Mouse (Mus musculus) layer of hippocampus, adult 2 months (tissue): Measurements from ENCODE around the gene Ly6g5b. TPM values are rescaled to one million over a fixed set of nuclear protein-coding genes. Genes with fewer than 3 reads are reported as not detected.
A peak's percentile ranks its signal among the peaks of the same experiment; 100 is the strongest.

ENCODE experiments used
- DNase-seq, 2 experiments: peaks; one replicate each; pipeline ENCODE4 v3.0.0; 2022; ENCODE audit warnings: low spot score in 2 of 2
- H3K27ac ChIP-seq: fragments of 200-600 bp; 2 replicates; pipeline ENCODE4 v1.8.1; 2022
- H3K4me3 ChIP-seq: fragments of 200-600 bp; 2 replicates; pipeline ENCODE4 v1.8.1; 2022; ENCODE audit warnings: mild to moderate bottlenecking
- CTCF ChIP-seq: fragments of 200-600 bp; conservative IDR thresholded peaks from 2 replicates; pipeline ENCODE4 v1.8.1; 2022; ENCODE audit warnings: antibody characterized with exemption, mild to moderate bottlenecking, moderate library complexity
- total RNA-seq, 2 experiments: library from RNA; stranded (reverse); gene quantifications; 2 replicates each; pipeline ENCODE4 v1.2.3; 2021

The Ly6g5b gene
- total RNA-seq, 2 experiments from 2014 or later = 0.54 TPM; not detected in 1

DNA sequence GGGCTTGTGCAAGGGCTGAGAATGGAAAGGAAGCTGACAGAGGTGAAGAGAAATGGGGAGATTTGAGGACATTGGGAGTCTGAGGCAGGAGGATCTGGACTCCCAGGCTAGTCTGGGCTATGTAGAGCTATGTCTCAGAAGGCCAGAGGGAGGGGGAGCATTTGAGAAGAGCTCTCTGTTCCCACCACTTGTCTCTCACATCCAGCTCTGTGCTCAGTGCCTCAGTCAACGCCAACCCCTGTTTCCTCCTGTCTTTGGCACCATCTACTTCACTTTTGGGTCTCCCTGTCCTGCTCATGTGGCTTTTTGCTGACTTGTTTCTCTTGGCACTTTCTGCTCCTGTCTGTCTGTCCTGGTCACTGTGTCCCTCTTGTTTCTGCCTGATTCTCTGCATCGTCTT is 37.9 kb downstream of the Ly6g5b start:
- Histone ChIP-seq H3K4me3 (peak overlapping the region; percentile 43; the same call in 1 of the 2 replicates), H3K27ac (peak overlapping the region; percentile 43; the same call in 1 of the 2 replicates)
- TF ChIP-seq CTCF = no peak
- no peak for DNase-seq

DNA sequence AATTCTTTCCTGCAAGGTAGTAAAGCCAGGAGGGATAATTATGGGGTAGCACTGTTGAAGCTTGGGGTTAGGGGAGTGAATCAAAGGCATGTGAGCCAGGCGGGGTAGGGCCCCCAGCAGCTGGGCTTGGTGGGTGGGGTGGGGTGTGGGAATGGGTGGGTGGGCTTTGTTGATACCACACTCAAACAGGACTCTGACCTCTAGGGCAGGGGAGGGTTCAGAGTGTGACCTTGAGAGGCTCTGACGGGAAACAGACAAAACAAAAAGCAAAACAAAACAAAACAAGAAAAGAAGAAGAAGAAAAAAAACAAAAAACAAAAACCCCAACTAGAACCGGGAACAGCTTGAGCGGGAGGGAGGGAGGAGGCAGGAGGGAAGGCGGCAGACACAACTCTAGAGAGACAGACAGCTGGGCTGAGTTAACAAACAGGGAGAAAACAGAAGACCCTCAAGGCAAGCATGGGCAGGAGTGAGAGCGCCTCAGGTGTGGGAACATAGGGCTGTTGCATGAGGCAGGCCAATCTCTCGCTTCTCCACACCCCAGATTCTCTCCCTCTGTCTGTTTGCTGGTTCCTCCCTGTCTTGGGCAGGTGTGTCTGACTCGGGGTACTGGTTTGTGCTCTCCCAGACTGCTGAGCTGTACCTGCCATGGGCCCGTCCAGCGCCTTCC is 38.6 kb downstream of the Ly6g5b start, which contains the start of gene Ly6g6e:
Gene Ly6g6e, plus strand, starts transcription at position 396 of the 670 bp plus-strand sequence.
- DNase-seq = no peak
- Histone ChIP-seq H3K4me3 (peak within 1 kb of the TSS; percentile 43), H3K27ac (peak within 1 kb of the TSS; percentile 43; the same call in 1 of the 2 replicates)
- no peak for TF ChIP-seq CTCF

DNA sequence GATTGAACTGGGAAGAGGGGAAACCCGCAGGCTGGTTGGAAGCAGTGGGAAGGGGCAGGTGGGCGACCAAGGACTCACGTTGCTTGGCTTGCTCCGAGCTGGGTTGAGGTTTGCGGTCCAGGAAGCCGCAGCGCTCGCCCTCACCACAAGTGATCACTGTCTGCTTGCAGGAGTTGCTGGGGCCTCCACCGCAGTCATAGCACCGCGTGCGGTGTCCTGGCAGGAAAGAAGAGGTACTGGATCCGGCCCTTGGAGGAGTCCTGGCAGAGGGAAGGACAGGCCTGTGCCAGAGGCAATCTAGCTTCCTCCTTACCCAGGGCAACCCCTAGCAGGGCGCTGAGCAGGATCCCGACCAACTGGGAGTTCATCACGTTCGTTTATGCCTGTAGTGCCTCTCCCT is 41.1 kb downstream of the Ly6g5b start:
- no peak for TF ChIP-seq CTCF
- no peak for DNase-seq
- Histone ChIP-seq H3K27ac (no peak overlapping the region), H3K4me3 (no peak overlapping the region)

DNA sequence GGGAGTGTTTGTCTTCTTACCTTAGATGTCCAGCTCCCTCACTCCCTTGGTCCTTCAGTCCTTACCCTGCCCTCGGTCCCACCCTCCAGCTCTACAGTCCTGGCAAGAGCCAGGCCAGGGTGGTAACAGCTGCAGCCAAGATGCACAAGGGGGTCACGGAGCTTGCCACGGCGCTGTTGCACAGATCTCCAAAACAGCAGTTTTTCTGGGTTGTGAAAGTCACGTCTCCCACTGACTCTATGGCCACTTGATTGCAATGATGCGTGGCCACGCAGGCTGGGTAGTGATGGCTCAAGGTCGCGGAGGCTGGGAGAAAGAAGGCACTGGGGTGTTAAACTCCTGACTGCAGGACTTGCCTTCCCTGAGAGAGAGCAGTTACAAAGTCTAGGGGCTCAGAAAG is 43.8 kb downstream of the Ly6g5b start:
- Histone ChIP-seq H3K4me3 (no peak overlapping the region), H3K27ac (no peak overlapping the region)
- DNase-seq = no peak
- no peak for TF ChIP-seq CTCF

DNA sequence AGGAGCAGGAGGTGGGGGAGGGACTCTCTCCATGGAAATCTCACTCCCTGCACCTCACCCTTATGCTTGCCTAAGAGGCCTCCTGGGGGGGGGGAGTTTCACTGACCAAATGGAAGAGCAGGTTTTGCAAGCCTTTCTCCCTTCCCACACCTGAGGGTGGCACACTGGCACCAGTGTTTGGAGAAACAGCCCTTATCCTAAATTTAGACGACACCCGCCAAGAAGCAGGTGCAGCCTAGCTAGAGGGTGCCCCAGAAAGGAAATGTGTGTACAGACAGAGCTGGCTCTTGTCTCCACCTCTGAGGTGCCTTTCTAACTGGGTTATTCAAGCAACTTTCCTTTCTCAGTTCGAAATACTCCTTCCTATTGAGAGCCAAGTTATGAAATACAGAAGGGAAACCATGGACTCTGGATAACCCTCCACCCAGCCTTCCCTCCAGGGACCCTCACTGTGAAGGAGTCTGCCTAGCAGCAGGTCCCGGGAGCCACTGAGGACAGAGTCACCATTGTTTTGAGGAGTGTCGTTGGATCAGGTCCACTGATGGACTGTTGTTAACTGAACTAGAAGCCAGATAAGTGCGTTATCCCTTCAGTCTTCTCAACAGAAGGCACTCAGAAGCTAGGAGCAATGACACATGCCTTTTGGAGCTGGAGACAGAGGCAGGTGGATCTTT is 44.5 kb downstream of the Ly6g5b start:
- DNase-seq = no peak
- Histone ChIP-seq H3K4me3 (no peak overlapping the region), H3K27ac (no peak overlapping the region)
- no peak for TF ChIP-seq CTCF

DNA sequence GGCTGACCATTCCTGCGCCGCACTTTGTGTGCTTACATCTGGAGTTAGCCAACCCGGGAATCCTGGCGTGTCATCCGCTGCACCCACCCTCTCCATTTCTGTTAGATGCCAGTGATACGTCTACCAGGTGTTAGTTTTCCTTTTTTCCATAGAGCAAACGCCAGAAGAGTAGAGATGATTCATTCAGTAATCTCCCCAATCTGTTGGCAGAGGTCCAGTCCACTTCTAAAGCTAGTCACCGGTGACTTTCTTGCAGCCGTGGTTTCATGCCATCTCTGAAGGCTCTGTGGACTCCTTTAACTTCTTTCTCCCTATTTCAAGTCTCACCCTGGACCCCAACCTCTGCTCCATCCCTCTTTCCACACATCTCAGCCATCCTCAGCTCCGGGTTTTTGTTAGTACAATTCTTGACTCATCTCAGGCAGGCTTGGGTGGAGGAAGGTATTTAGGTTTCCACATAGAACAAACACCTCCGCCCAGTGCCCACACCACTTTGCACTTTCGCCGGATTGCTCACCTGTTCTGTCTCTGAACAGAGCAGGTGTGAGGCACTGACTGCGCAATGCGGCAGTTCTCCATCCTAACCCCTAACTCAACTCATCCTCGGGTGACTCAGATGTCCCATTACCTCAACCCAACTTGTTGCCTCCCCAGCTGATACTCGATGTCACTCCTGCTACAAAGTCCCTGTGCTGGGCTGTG is 46.9 kb downstream of the Ly6g5b start:
- H3K27ac ChIP-seq = no peak overlapping the region
- TF ChIP-seq CTCF = no peak
- no peak overlapping the region for H3K4me3 ChIP-seq
- no peak for DNase-seq

DNA sequence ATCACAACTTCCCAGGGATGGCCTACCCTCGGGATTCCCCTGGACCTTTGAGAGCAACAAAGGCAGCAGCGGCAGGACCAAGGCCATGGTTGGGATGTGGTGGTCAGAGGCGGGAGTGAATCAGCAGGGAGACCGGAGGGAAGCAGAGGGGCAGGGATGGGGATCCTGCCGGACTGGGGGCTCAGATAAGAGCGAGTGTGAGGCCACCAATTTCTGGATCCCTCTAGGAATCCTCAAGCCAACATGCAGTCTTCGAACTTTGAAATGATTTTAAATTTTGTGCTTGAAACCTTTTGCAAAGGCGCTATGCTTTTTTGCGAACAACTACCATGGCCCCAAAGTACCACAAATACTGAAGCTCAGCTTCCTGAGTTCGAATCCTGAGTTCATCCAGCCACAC is 49.1 kb downstream of the Ly6g5b start, which contains the start of gene Mpig6b:
Gene Mpig6b, minus strand, starts transcription at position 101 of the 400 bp plus-strand sequence.
- no peak for DNase-seq
- no peak within 1 kb of the TSS; the same call in 1 of the 2 replicates for H3K4me3 ChIP-seq
- no peak within 1 kb of the TSS for H3K27ac ChIP-seq
- no peak for TF ChIP-seq CTCF

DNA sequence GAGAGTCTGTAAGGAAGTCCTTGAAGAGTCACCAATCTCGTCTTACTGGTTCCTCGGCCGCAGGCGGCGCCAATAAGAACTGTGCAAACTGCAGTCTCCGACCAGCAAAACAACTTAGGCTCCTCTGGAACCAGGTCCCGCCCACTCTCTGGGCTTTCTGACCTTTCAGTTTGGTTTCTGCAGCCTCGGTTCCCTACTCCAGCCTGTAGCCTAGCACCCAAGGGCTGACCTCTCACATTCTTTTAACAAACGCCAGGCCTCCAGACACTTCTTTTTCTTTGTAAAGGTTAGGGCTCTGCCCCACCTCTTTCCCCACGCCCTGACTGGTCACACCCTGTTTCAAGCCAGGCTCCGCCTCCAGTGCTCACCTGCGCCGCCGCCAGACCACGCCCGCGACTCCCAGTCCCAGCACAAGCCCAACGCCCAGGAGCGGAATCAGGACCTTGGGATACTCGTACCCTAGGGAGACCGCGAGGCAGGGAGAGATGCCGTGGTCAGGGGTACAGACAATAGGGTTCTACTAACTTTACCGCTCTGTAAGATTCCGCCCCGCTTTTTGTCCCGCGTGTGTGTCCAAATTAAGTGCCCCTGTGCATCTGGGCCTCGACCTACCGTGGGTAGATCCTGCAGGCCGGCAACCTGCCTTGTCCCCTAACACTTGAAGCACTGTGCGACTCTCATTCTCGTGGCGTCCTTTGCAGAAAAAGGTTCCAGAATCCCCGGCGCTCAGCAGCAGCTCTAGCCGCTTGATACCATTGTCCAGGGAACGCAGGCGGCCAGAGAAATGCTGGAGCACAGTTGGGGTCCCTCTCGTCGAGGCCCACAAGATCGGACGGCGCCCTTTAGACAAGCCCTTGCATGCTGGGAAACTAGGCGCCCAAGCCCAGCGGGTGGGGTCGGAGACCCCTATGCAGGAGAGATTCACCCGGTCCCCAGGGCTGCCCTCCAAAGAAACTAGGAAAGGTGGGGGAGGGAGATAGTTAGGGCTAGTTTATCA is 50.0 kb downstream of the Ly6g5b start, which contains the start of gene Ly6g6c:
Gene Ly6g6c, plus strand, starts transcription at position 438 of the 997 bp plus-strand sequence.
- Histone ChIP-seq H3K27ac (no peak within 1 kb of the TSS), H3K4me3 (no peak within 1 kb of the TSS; the same call in 1 of the 2 replicates)
- TF ChIP-seq CTCF = no peak
- DNase-seq = no peak

DNA sequence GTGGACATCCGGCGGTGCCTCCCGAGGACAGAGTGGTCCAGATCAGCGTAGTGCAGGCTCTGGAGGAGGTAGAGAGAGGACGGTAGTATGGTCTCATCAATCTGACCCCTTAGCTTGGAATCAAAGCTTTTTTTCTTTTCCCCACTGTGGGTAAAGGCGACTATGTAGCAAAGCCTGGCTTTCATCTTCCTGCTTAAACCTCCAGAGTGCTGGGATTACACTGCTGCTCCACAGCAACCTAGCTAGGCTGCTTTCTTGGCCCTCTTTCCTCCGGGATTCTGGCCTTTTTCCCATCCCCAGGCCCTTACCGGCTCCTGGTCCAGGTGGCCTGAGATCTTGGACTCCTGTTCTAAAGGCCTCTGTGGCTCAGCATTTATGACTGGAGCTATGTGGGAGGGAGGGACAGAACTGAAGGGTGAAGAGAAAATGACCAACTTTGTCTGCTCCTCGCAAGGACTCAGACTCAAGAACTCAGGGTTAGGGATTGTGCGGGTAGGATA is 50.8 kb downstream of the Ly6g5b start:
- DNase-seq = no peak
- no peak overlapping the region for H3K4me3 ChIP-seq
- H3K27ac ChIP-seq = no peak overlapping the region
- TF ChIP-seq CTCF = no peak

Other genes with a start within 250 kb of the Ly6g5b start
- 1 to 10 TPM; 7.5 to 9.0 TPM for gene Zbtb12, start 235.9 kb downstream of the Ly6g5b start, total RNA-seq
- gene Gm20547, start 233.4 kb downstream of the Ly6g5b start, total RNA-seq = not detected
- 1 to 10 TPM; 1.1 to 1.8 TPM for gene C2, start 217.2 kb downstream of the Ly6g5b start, total RNA-seq
- gene Ehmt2, start 217.0 kb downstream of the Ly6g5b start, total RNA-seq = 100 to 1,000 TPM; 181 to 190 TPM
- under 1 TPM in 1 of 2 experiments, not detected in 1; 0.29 TPM for gene Slc44a4, start 201.0 kb downstream of the Ly6g5b start, total RNA-seq
- gene Neu1, start 184.2 kb downstream of the Ly6g5b start, total RNA-seq = 10 to 100 TPM; 39.4 to 43.1 TPM
- gene Hspa1b, start 156.2 kb downstream of the Ly6g5b start, total RNA-seq = 10 to 100 TPM; 21.4 to 24.7 TPM
- not detected for gene Gm20481, start 145.5 kb downstream of the Ly6g5b start, total RNA-seq
- gene Hspa1a, start 143.3 kb downstream of the Ly6g5b start, total RNA-seq = 10 to 100 TPM; 16.9 to 18.1 TPM
- under 1 TPM; 0.44 to 0.49 TPM for gene Hspa1l, start 142.7 kb downstream of the Ly6g5b start, total RNA-seq
- 10 to 100 TPM; 15.9 to 21.8 TPM for gene Lsm2, start 133.6 kb downstream of the Ly6g5b start, total RNA-seq
- gene Vars, start 114.4 kb downstream of the Ly6g5b start, total RNA-seq = 10 to 100 TPM; 48.2 to 55.1 TPM
- gene Vwa7, start 98.8 kb downstream of the Ly6g5b start, total RNA-seq = under 1 TPM; 0.20 to 0.26 TPM
- gene Sapcd1, start 87.4 kb downstream of the Ly6g5b start, total RNA-seq = under 1 TPM in 1 of 2 experiments, not detected in 1; 0.67 TPM
- 1 to 10 TPM in 1 of 2 experiments, under 1 TPM in 1; 0.26 to 1.1 TPM for gene Msh5, start 68.7 kb downstream of the Ly6g5b start, total RNA-seq
- 1 to 10 TPM; 9.2 to 9.6 TPM for gene Clic1, start 65.5 kb downstream of the Ly6g5b start, total RNA-seq
- gene Ddah2, start 56.4 kb downstream of the Ly6g5b start, total RNA-seq = 10 to 100 TPM; 13.7 to 15.8 TPM
- gene Ly6g6c, start 50.0 kb downstream of the Ly6g5b start, total RNA-seq = not detected
- gene Mpig6b, start 49.2 kb downstream of the Ly6g5b start, total RNA-seq = not detected
- gene Ly6g6e, start 38.5 kb downstream of the Ly6g5b start, total RNA-seq = 1 to 10 TPM; 2.5 to 3.5 TPM
- gene Ly6g6d, start 37.4 kb downstream of the Ly6g5b start, total RNA-seq = 1 to 10 TPM; 1.1 TPM
- gene Ly6g6f, start 29.8 kb downstream of the Ly6g5b start, total RNA-seq = under 1 TPM in 1 of 2 experiments, not detected in 1; 0.52 TPM
- gene Abhd16a, start 26.2 kb downstream of the Ly6g5b start, total RNA-seq = 100 to 1,000 TPM; 110 to 113 TPM
- gene Ly6g5c, start 7.1 kb downstream of the Ly6g5b start, total RNA-seq = not detected
- 10 to 100 TPM; 15.0 to 15.9 TPM for gene Gpank1, start 6.0 kb upstream of the Ly6g5b start, total RNA-seq
- gene Csnk2b, start 6.6 kb upstream of the Ly6g5b start, total RNA-seq = 100 to 1,000 TPM; 170 to 178 TPM
- gene D17H6S53E, start 10.9 kb upstream of the Ly6g5b start, total RNA-seq = 10 to 100 TPM; 25.2 to 29.3 TPM
- under 1 TPM; 0.37 to 0.49 TPM for gene Apom, start 16.6 kb upstream of the Ly6g5b start, total RNA-seq
- 100 to 1,000 TPM; 320 to 334 TPM for gene Bag6, start 19.8 kb upstream of the Ly6g5b start, total RNA-seq
- gene Prrc2a, start 49.5 kb upstream of the Ly6g5b start, total RNA-seq = 100 to 1,000 TPM; 339 to 370 TPM
- 10 to 100 TPM; 11.1 to 11.8 TPM for gene Aif1, start 60.6 kb upstream of the Ly6g5b start, total RNA-seq
- gene Lst1, start 73.0 kb upstream of the Ly6g5b start, total RNA-seq = 1 to 10 TPM; 6.2 to 8.6 TPM
- gene Ltb, start 79.0 kb upstream of the Ly6g5b start, total RNA-seq = under 1 TPM; 0.76 to 0.77 TPM
- gene Tnf, start 86.6 kb upstream of the Ly6g5b start, total RNA-seq = not detected
- under 1 TPM; 0.54 to 0.59 TPM for gene Lta, start 89.9 kb upstream of the Ly6g5b start, total RNA-seq
- not detected for gene Gm16181, start 105.4 kb upstream of the Ly6g5b start, total RNA-seq
- gene Atp6v1g2, start 118.2 kb upstream of the Ly6g5b start, total RNA-seq = 100 to 1,000 TPM; 615 to 646 TPM
- 10 to 100 TPM; 13.3 to 15.1 TPM for gene Nfkbil1, start 120.4 kb upstream of the Ly6g5b start, total RNA-seq
- 100 to 1,000 TPM; 230 to 239 TPM for gene Ddx39b, start 126.3 kb upstream of the Ly6g5b start, total RNA-seq
- 10 to 100 TPM; 15.7 to 21.2 TPM for gene H2-D1, start 147.3 kb upstream of the Ly6g5b start, total RNA-seq
- under 1 TPM; 0.13 to 0.47 TPM for gene H2-Q1, start 205.0 kb upstream of the Ly6g5b start, total RNA-seq
- under 1 TPM in 1 of 2 experiments, not detected in 1; 0.38 TPM for gene H2-Q2, start 226.8 kb upstream of the Ly6g5b start, total RNA-seq